Comparison of ENCODE assay signal across 21 mouse cellular contexts in genomic region chr19:59047511-59047910, GRCm38 (mm10). TPM values are rescaled to one million over a fixed set of nuclear protein-coding genes. Genes with fewer than 3 reads are reported as not detected.
DNase-seq lines count a peak whose midpoint lies in the region; TF ChIP-seq lines count a peak whose summit lies in the region.
"Had no signal": no experiment of that assay in that cellular context is flagged by ENCODE, and none has a peak within 500 bp of the region (broad histone marks: within the 10 kb centered on the region; RNA-seq: fewer than 3 reads in every experiment).

No protein-coding gene starts in this region.

- peak; percentile 16 to 58 for DNase-seq in adrenal gland, adult (ENCODE audit: inconsistent age in 2 of 2, low spot score in 1 of 2)
- no peak for DNase-seq in adrenal gland, adult 8-10 months
- DNase-seq in layer of hippocampus, adult 2 months (ENCODE audit: low spot score in 2 of 2): no peak
- no peak for DNase-seq in layer of hippocampus, postnatal 14 days (ENCODE audit: low spot score in 2 of 2)
- peak; percentile 10 for DNase-seq in NIH3T3 (ENCODE audit: low read depth)
- peak; percentile 31 for DNase-seq in cerebellum, adult 9-11 months
- DNase-seq in Muller cell, postnatal 12 days (ENCODE audit: inconsistent ontology term): no peak
- DNase-seq in frontal cortex, postnatal 10 days (ENCODE audit: low spot score in 2 of 2): no peak
- DNase-seq: gastrocnemius, postnatal 14 days; heart, adult 2 months; kidney, adult 11 months; layer of hippocampus, postnatal 36 days; liver, postnatal 0 days; lung, postnatal 4 days; retina, postnatal 1 day; thymus, postnatal 14 days had no signal

- H3K4me3 ChIP-seq in layer of hippocampus, adult 2 months: no peak overlapping the region
- H3K4me3 ChIP-seq: embryonic facial prominence, embryonic 12.5 days; erythroblast, embryonic 14.5 days; heart, adult 2 months; heart, embryonic 15.5 days; limb, embryonic 15.5 days had no signal

- no peak for TF ChIP-seq CTCF in layer of hippocampus, adult 2 months (conservative IDR thresholded peaks at IDR 0.05)

- H3K27ac ChIP-seq in layer of hippocampus, adult 2 months: peak overlapping the region; percentile 79
- H3K27ac ChIP-seq: embryonic facial prominence, embryonic 12.5 days; heart, adult 2 months; heart, embryonic 15.5 days; hindbrain, postnatal 0 days; limb, embryonic 15.5 days had no signal

RNA-seq across cellular contexts. Expression of gene Shtn1, which starts 28.4 kb away (rescaled TPM):
- total RNA-seq in adrenal gland, adult 8-10 months (2022): 10 to 100 TPM; 18.8 to 31.5 (median 25.7) TPM
- total RNA-seq in layer of hippocampus, adult 2 months (2021): 10 to 100 TPM; 21.7 to 22.9 TPM
- 10 to 100 TPM; 39.3 to 39.7 TPM for total RNA-seq in layer of hippocampus, postnatal 14 days (2021)

Comparison
In these comparisons a context has a peak if more than half of its experiments do, and no peak if none do; other contexts are left out.
1. DNase-seq: peak in adrenal gland, adult (2 of 2), NIH3T3 (single experiment) and cerebellum, adult 9-11 months (single experiment); none in adrenal gland, adult 8-10 months (single experiment), layer of hippocampus, adult 2 months (0 of 2), layer of hippocampus, postnatal 14 days (0 of 2), Muller cell, postnatal 12 days (single experiment) and frontal cortex, postnatal 10 days (0 of 2).